Mouse (Mus musculus): ENCODE results near the gene Amh. TPM values are rescaled to one million over a fixed set of nuclear protein-coding genes. Genes with fewer than 3 reads are reported as not detected.
A peak's percentile ranks its signal among the peaks of the same experiment; 100 is the strongest.
"Not testable (repeated sequence)": the region's sequence is repeated elsewhere in the genome, so short reads cannot be mapped to it uniquely, and the experiment has no call there.

Amh gene
- polyA plus RNA-seq, 1 experiment from 2014 or later: 0.47 TPM

DNA sequence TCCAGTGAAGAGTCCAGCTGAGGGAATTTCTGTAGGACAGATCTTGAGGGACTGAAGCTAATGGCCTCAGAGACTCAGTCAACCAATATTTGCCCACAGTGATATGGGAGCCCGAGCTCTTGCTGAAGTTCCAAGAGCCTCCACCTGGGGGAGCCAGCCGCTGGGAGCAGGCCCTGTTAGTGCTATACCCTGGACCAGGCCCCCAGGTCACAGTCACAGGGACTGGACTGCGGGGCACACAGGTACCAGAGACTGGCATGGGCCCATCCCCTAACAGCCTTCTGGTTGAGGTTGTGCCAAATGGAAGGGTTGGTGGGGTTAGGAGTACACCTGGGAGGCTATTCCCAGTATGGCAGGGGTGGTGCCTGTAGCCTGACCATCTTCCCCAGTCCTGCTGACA lies 882 bp downstream of the Amh start:
- in situ Hi-C loops (cut with MboI; ENCODE audit: low pct_unique_long_range_greater_than_20kb): no loop called here
- no peak for TF ChIP-seq CTCF (IDR thresholded peaks at IDR 0.05)
- POLR2A ChIA-PET: no interaction called here
- ATAC-seq: peak; percentile 24
- CTCF ChIA-PET: interaction anchor here (0.6 to 2.1 kb wide), 6 partner anchors 12 to 85 kb away, joined by 3 to 8 read pairs (median 3); no protein-coding TSS in a partner anchor
- no peak for DNase-seq (ENCODE audit: low read depth, low spot score)
- no peaks in the 10 kb centered on the region for H3K27me3 ChIP-seq

GRCm38 (mm10) chr10:80806341-80807056 lies 1.5 kb downstream of the Amh start:
- ATAC-seq (no peak), DNase-seq (ENCODE audit: low read depth, low spot score) (no peak)
- in situ Hi-C loops (cut with MboI; ENCODE audit: low pct_unique_long_range_greater_than_20kb): no loop called here
- no peaks in the 10 kb centered on the region for H3K27me3 ChIP-seq
- ChIA-PET POLR2A (no interaction called here), CTCF (interaction anchor here (1.1 to 2.1 kb wide), 2 partner anchors 11 to 85 kb away, joined by 3 to 8 read pairs; no protein-coding TSS in a partner anchor)
- TF ChIP-seq CTCF (IDR thresholded peaks at IDR 0.05): no peak

DNA sequence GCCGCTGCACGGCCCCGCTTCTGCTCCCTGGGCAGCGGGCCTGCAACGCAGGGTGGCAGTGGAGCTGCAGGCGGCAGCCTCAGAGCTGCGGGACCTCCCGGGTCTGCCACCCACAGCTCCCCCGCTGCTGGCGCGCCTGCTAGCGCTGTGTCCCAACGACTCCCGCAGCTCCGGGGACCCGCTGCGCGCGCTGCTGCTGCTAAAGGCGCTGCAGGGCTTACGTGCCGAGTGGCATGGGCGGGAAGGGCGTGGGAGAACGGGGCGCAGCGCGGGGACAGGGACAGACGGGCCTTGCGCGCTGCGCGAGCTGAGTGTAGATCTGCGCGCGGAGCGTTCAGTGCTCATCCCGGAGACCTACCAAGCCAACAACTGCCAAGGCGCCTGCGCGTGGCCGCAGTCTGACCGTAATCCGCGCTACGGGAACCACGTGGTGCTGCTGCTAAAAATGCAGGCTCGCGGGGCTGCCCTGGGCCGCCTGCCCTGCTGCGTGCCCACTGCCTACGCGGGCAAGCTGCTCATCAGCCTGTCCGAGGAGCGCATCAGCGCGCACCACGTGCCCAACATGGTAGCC lies 2.1 kb downstream of the Amh start:
- POLR2A ChIA-PET: no interaction called here
- H3K27me3 ChIP-seq: peaks cover 1% of the 10 kb centered on the region
- CTCF ChIA-PET: no interaction called here
- DNase-seq (ENCODE audit: low read depth, low spot score) (no peak), ATAC-seq (no peak)
- TF ChIP-seq CTCF (IDR thresholded peaks at IDR 0.05): no peak
- in situ Hi-C loops (cut with MboI; ENCODE audit: low pct_unique_long_range_greater_than_20kb): no loop called here

DNA sequence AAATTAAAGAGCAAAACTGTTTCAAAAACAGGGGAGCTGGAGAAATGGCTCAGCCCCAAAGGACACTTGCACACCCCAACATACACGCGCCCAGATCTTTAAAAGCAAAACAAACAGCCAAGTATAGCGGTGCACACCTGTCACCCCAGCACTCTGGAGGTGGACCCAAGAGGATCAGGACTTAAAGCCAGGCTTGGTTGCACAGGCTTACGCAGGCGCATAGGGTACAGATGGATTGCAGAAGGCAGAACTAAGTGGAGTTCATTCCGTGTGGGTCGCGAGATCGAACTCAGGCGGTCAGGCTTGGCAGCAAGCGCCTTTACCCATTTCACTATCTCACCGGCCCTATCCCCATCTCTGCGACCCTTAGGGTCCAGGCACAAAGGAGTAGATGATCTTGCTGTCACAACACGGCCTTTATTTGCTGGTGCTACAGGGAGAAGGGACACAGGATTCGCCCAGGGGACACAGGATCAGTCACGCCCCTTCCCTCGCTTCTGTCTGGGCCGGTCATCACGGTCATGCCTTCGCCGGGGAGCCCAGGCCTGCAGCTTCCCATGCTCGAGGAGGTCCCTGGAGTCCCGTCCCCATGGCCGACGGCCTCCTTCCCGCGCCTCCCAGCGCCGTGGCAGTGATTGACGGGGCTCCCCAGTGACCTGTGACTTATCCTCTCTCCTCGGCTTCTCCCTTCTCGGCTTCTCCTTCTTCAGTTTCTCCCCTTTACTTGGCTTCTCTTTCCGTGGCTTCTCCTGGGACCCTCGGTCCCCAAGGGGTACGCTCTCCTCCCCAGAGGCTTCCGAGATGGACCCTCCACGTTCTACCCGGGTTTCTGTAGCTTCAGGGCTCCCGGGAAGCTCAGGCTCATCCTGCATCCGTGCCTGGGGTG lies 3.3 kb downstream of the Amh start:
- no peak for TF ChIP-seq CTCF (IDR thresholded peaks at IDR 0.05)
- POLR2A ChIA-PET: no interaction called here
- no peak for DNase-seq (ENCODE audit: low read depth, low spot score)
- in situ Hi-C loops (cut with MboI; ENCODE audit: low pct_unique_long_range_greater_than_20kb): no loop called here
- ATAC-seq: no peak
- CTCF ChIA-PET: interaction anchor here (1.8 kb wide), 1 partner anchor 67 kb away, joined by 3 read pairs; no protein-coding TSS in a partner anchor
- H3K27me3 ChIP-seq: peaks cover 3% of the 10 kb centered on the region

DNA sequence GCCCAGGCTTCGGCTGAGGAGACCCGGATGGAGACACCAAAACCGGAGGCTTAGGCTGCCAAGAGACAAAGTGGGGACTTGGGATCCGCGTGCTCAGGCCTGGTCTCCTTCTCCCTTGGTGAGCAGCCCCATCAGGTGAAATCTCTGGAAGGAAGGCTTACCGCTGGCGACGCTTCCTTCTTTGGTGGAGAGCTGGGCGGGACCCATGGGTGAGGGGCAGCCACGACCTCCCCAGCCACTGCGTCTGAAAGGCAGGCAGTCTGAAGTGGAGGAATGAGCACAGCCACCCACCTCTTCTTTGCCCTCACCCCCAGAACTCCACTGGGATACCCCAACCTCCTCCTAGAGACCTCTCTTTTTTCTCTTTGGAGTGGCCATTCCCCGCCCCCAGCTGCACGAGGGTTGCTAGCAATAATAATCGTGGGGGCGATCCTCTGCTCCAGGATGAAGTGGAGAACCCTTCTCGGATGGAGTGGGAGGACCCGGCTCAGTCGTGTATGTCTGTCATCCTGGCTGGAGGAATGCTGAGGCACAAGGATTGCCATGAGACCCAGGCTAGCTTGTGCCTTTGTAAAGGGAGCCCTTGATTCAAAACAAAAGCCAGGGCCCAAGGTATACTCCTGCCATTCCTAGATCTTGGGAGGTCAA lies 4.1 kb downstream of the Amh start:
- H3K27me3 ChIP-seq: peaks cover 3% of the 10 kb centered on the region
- no peak for DNase-seq (ENCODE audit: low read depth, low spot score)
- in situ Hi-C loops (cut with MboI; ENCODE audit: low pct_unique_long_range_greater_than_20kb): no loop called here
- TF ChIP-seq CTCF (IDR thresholded peaks at IDR 0.05): no peak
- CTCF ChIA-PET: interaction anchor here (0.6 to 1.8 kb wide), 4 partner anchors 10 to 186 kb away, joined by 3 to 4 read pairs (median 3); no protein-coding TSS in a partner anchor
- POLR2A ChIA-PET: no interaction called here
- no peak for ATAC-seq

GRCm38 (mm10) chr10:80810084-80810483 lies 5.0 kb downstream of the Amh start:
- peaks cover 3% of the 10 kb centered on the region for H3K27me3 ChIP-seq
- ATAC-seq: no peak
- in situ Hi-C loops (cut with MboI; ENCODE audit: low pct_unique_long_range_greater_than_20kb): no loop called here
- CTCF ChIA-PET: interaction anchor here (1.0 to 1.8 kb wide), 3 partner anchors 36 to 185 kb away, joined by 3 to 4 read pairs (median 3); no protein-coding TSS in a partner anchor
- DNase-seq (ENCODE audit: low read depth, low spot score): no peak
- POLR2A ChIA-PET: interaction anchor here (0.7 kb wide), 1 partner anchor 54 kb away, joined by 3 read pairs; no protein-coding TSS in a partner anchor
- TF ChIP-seq CTCF (IDR thresholded peaks at IDR 0.05): no peak

GRCm38 (mm10) chr10:80812391-80813041 lies 7.5 kb downstream of the Amh start:
- CTCF ChIA-PET: interaction anchor here (2.1 kb wide), 1 partner anchor 69 kb away, joined by 8 read pairs; no protein-coding TSS in a partner anchor
- POLR2A ChIA-PET: no interaction called here

DNA sequence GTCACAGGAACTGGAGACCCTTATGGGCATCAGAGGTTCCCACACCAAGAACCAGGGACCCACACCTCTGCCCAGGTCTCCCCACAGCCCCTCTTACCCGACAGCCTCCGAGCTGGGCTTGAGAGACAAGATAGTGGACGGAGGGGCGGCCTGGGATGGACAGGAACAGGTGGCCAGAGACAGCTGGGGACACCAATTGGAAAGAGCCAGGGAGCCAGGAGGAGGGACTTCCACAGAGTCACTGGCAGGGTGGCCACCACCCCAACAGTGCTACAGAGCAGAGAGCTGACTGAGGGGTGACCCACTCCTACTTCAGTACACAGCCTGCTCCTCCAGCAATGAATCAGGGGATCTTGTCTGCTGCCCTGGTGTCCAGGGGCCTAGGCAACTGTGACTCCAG lies 8.3 kb downstream of the Amh start, which contains the start of gene Jsrp1:
Gene Jsrp1 (minus strand): TSS at position 133 of the 400 bp plus-strand sequence.
- in situ Hi-C loops (cut with MboI; ENCODE audit: low pct_unique_long_range_greater_than_20kb): no loop called here
- ChIA-PET CTCF (interaction anchor here (2.1 kb wide), 1 partner anchor 68 kb away, joined by 8 read pairs; no protein-coding TSS in a partner anchor), POLR2A (no interaction called here)
- ATAC-seq (no peak), DNase-seq (ENCODE audit: low read depth, low spot score) (no peak)
- TF ChIP-seq CTCF (IDR thresholded peaks at IDR 0.05): no peak
- peaks cover 3% of the 10 kb centered on the region for H3K27me3 ChIP-seq

More at GRCm38 (mm10) chr10:80812391-80813041, 7.5 kb downstream of the Amh start:
- peaks cover 3% of the 10 kb centered on the region for H3K27me3 ChIP-seq
- no peak for ATAC-seq
- no peak for DNase-seq (ENCODE audit: low read depth, low spot score)
- in situ Hi-C loops (cut with MboI; ENCODE audit: low pct_unique_long_range_greater_than_20kb): no loop called here
- TF ChIP-seq CTCF (IDR thresholded peaks at IDR 0.05): no peak

- in situ Hi-C loops (cut with MboI; ENCODE audit: low pct_unique_long_range_greater_than_20kb): no loop called here
- H3K27me3 ChIP-seq: peaks cover 3% of the 10 kb centered on the region
- TF ChIP-seq CTCF (IDR thresholded peaks at IDR 0.05): no peak
- ChIA-PET CTCF (interaction anchor here (0.9 to 2.1 kb wide), 5 partner anchors 16 to 71 kb away, joined by 3 to 8 read pairs (median 3); no protein-coding TSS in a partner anchor), POLR2A (no interaction called here)
- ATAC-seq: no peak
- no peak for DNase-seq (ENCODE audit: low read depth, low spot score)
Measured at GRCm38 (mm10) chr10:80814800-80815199, 9.8 kb downstream of the Amh start.

- CTCF ChIA-PET: interaction anchor here (1.0 to 2.5 kb wide), 3 partner anchors 11 to 65 kb away, joined by 3 to 8 read pairs (median 3); partner anchors contain the start of gene Amh
- in situ Hi-C loops (cut with MboI; ENCODE audit: low pct_unique_long_range_greater_than_20kb); ATAC-seq; H3K27me3 ChIP-seq; POLR2A ChIA-PET; DNase-seq (ENCODE audit: low read depth, low spot score): not testable (repeated sequence)
Measured at GRCm38 (mm10) chr10:80816303-80816702, 11.3 kb downstream of the Amh start.
